Mouse (Mus musculus) T-cell, adult 66 days (primary cell): ENCODE data around the gene Rpf2. TPM values are rescaled to one million over a fixed set of nuclear protein-coding genes. Genes with fewer than 3 reads are reported as not detected.

ENCODE experiments used
- total RNA-seq, 2 experiments: library from RNA; stranded (reverse); gene quantifications; 3 replicates in 1 of 2; 4 replicates in 1 of 2; pipeline ENCODE4 v1.2.4; 2023

Gene Rpf2
- total RNA-seq = 10 to 100 TPM; 16.6 to 27.4 TPM

DNA sequence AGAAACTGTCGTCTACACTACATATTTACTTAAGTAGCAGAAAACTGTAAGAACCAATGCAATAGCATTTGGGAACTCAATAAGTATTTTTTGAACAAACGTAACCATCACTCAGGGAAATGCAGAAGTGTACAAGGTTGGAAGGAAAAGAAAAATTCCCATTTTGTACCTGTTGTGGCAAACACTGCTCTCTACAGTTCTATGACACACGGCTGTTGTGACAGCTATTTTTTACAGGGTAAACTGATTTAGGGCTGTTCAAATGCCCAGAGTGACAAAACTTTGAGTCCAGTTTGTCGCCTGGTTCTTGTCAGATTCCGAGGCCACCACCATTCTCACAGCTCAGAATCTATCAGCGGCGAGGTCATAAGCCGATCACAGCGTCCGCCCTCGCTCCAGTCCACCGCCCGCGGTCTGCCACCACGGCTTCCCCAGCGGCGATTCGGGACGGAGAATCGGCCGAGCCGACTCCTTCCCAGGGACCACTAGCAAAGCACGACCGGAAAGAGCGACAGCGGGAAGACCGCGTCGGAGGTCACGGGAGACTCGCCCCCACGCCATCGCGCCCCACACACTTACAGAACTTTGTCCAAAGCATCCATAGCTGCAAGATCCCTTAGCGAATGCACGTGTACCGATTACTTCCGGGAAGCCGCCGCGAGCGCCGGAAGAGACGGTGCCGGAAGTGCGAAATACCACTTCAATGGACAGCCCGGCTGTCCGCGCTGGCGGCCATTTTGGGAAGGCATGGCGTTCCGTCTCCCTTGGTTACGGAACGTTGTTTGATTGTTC is at the start of gene Rpf2:
TSS of gene Rpf2 (minus strand) at position 663 of the 792 bp plus-strand sequence.

DNA sequence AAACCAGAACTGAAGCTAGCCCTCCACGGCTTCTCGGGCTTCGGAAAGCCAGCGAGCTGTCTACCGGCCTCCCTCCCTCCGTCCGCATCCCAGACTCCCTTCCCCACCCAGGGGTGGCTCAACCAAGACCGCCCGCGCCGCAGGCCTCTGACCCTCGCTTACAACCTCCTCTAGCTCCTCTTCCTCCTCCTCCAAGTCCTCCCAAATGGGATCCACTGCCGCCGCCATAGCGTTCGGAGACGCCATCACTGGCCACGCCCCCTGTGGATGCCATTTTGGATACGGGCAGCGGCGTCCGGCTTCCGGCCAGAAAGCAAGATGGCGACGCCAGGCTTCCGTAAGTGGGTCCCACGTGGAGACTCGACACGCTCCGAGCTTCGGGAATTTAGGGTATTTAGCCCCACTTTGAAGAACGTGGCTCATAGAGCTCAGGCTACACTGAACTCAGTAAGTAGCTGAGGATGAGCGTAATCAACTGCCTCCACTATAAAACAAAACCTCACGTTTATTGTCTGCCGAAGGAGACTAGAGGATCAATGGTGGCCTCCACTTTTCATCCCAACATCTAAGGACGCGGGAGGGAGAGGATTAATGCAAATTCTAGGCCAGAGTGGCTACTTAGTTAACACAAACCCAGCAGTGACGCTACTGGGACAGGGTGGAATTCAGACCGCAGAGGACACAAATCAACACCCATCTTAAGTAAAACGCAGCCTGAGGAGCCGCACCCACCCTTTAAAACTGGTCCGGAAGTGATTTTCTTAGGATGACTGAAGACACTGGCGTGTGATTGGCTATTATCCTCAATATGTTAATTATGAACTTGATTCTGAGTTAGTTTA is 10.8 kb upstream of the Rpf2 start, which contains the start of gene Gtf3c6:
TSS of gene Gtf3c6 (minus strand) at position 695 of the 842 bp plus-strand sequence.

Other genes starting within 250 kb of the Rpf2 start
- gene Mfsd4b1, start 221.8 kb downstream of the Rpf2 start, total RNA-seq = not detected
- gene Slc16a10, start 104.8 kb downstream of the Rpf2 start, total RNA-seq = 10 to 100 TPM in 1 of 2 experiments, 1 to 10 TPM in 1; 9.7 to 10.8 TPM
- gene Gtf3c6, start 11.1 kb upstream of the Rpf2 start, total RNA-seq = 10 to 100 TPM; 21.3 to 28.4 TPM
- gene Amd1, start 55.1 kb upstream of the Rpf2 start, total RNA-seq = 10 to 100 TPM; 62.3 to 73.2 TPM
- 10 to 100 TPM; 40.0 to 43.1 TPM for gene Cdk19, start 92.5 kb upstream of the Rpf2 start, total RNA-seq